Mouse (Mus musculus): ENCODE data around the gene Wdr91. TPM values are rescaled to one million over a fixed set of nuclear protein-coding genes. Genes with fewer than 3 reads are reported as not detected.

Gene Wdr91
- polyA plus RNA-seq, 1 experiment from 2014 or later, result 12.9 TPM

GRCm38 (mm10) chr6:34832352-34832751 is 78.3 kb downstream of the Wdr91 start:
- H3K27ac ChIP-seq (ENCODE audit: low read depth, low read length), result no peak overlapping the region
- H3K9me3 ChIP-seq (ENCODE audit: control insufficient read depth, low read length), result no peaks in the 10 kb centered on the region
- H3K4me1 ChIP-seq (replicated peaks; ENCODE audit: control insufficient read depth, insufficient read depth, low read length), result no peaks in the 10 kb centered on the region
- no peak overlapping the region for H3K9ac ChIP-seq (ENCODE audit: low read length)
- H3K4me2 ChIP-seq (ENCODE audit: low read depth, low read length, severe bottlenecking), result no peak overlapping the region
- no peak overlapping the region for H3K4me3 ChIP-seq (ENCODE audit: low read depth, low read length)
- H3K36me3 ChIP-seq (ENCODE audit: control insufficient read depth, insufficient read depth, low read length), result no peaks in the 10 kb centered on the region
- WGBS, result 95% methylated on average over 5 of the region's 5 CpGs
- no peaks in the 10 kb centered on the region for H3K27me3 ChIP-seq (ENCODE audit: control insufficient read depth, insufficient read depth, low read length)
- DNase-seq (ENCODE audit: low spot score), result no peak
- no peak for ATAC-seq (replicated peaks; ENCODE audit: low FRiP score)

Other genes with a start within 250 kb of the Wdr91 start
- gene Agbl3, start 130.4 kb downstream of the Wdr91 start, polyA plus RNA-seq (2014; fragmentation: Nextera tagmentation; extraction: Ambion mirVana), result 4.8 and 5.1 TPM in 2 replicates
- gene Tmem140, start 47.7 kb downstream of the Wdr91 start, polyA plus RNA-seq (2014; fragmentation: Nextera tagmentation; extraction: Ambion mirVana), result 0.89 and 1.2 TPM in 2 replicates
- 13.7 and 13.9 TPM in 2 replicates for gene Cyren, start 32.8 kb downstream of the Wdr91 start, polyA plus RNA-seq (2014; fragmentation: Nextera tagmentation; extraction: Ambion mirVana)
- not detected in 2 replicates for gene Stra8, start 9.3 kb upstream of the Wdr91 start, polyA plus RNA-seq (2014; fragmentation: Nextera tagmentation; extraction: Ambion mirVana)
- 0.16 and 0.51 TPM in 2 replicates for gene Slc23a4, start 77.5 kb upstream of the Wdr91 start, polyA plus RNA-seq (2014; fragmentation: Nextera tagmentation; extraction: Ambion mirVana)
- 35.8 and 36.1 TPM in 2 replicates for gene Cnot4, start 222.8 kb upstream of the Wdr91 start, polyA plus RNA-seq (2014; fragmentation: Nextera tagmentation; extraction: Ambion mirVana)

Measured in forebrain, embryonic 11.5 days (tissue).